Mouse (Mus musculus) heart, embryonic 13.5 days (tissue): ENCODE measurements around the gene A530032D15Rik. TPM values are rescaled to one million over a fixed set of nuclear protein-coding genes. Genes with fewer than 3 reads are reported as not detected.
"Not testable (repeated sequence)": the region's sequence is repeated elsewhere in the genome, so short reads cannot be mapped to it uniquely, and the experiment has no call there.

ENCODE experiments used
- ATAC-seq: fragments of 200-750 bp; cut with Nextera tagmentation; 2 replicates; pipeline ENCODE4 v1.8.0; 2017; ENCODE audit warnings: moderate TSS enrichment; ENCODE audit not compliant: insufficient number of reproducible peaks, low FRiP score, low TSS enrichment; ENCODE audit errors: extremely low read depth
- H3K27ac ChIP-seq: fragments of 300-500 bp; sonication (generic); replicated peaks from 2 replicates; pipeline ENCODE4 v1.5.1; 2015; ENCODE audit warnings: moderate library complexity, mild to moderate bottlenecking, inconsistent platforms
- H3K27me3 ChIP-seq: fragments of 300-500 bp; sonication (generic); replicated peaks from 2 replicates; pipeline ENCODE4 v1.6.1; 2015; ENCODE audit warnings: mild to moderate bottlenecking, inconsistent platforms
- H3K36me3 ChIP-seq: fragments of 300-500 bp; sonication (generic); 2 replicates; pipeline ENCODE4 v1.6.1; 2015; ENCODE audit warnings: mild to moderate bottlenecking, inconsistent platforms
- H3K4me1 ChIP-seq: fragments of 300-500 bp; sonication (generic); 2 replicates; pipeline ENCODE4 v1.6.1; 2015; ENCODE audit warnings: inconsistent platforms
- H3K4me2 ChIP-seq: fragments of 300-500 bp; sonication (generic); 2 replicates; pipeline ENCODE4 v1.6.1; 2015; ENCODE audit warnings: inconsistent platforms, mild to moderate bottlenecking, moderate library complexity
- H3K4me3 ChIP-seq: fragments of 300-500 bp; sonication (generic); 2 replicates; pipeline ENCODE4 v1.5.1; 2015; ENCODE audit warnings: moderate library complexity, mild to moderate bottlenecking, inconsistent platforms
- H3K9ac ChIP-seq: fragments of 300-500 bp; sonication (generic); 2 replicates; pipeline ENCODE4 v1.6.1; 2015; ENCODE audit warnings: inconsistent platforms, mild to moderate bottlenecking, moderate library complexity
- H3K9me3 ChIP-seq: fragments of 300-500 bp; sonication (generic); 2 replicates; pipeline ENCODE4 v1.6.1; 2016; ENCODE audit warnings: inconsistent platforms
- WGBS: fragments of 180-500 bp; shearing (Covaris S2); methylation state at CpG from one replicate; pipeline ENCODE4 v1.1.7; 2015; ENCODE audit warnings: mixed read lengths; 5-methylcytosine and 5-hydroxymethylcytosine counted together
- polyA plus RNA-seq: library from polyadenylated mRNA; unstranded; fragments of >200 nt; fragmentation: Nextera tagmentation; extraction: Ambion mirVana; gene quantifications from 2 replicates; pipeline ENCODE4 v1.2.1, GENCODE M21; 2015

A530032D15Rik gene
- polyA plus RNA-seq, 1 experiment from 2014 or later, result not detected

DNA sequence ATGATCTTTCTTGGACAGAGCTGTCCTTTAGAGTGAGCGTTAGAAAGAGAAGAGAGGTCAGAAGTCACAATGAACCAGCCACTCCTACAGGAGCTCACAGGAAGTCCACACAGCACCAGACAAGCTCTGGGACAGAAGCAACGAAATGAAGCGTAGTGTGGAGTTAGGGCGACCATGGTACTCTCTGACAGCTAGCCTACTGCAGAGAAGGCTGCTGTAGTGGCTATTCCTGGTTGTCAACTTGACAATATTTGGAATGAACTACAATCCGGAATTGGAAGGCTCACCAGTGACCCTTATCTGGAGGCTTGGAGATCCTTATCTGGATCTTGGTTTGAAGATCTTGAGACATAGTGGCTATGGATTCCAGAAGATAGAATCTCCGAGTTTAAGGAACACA lies 3.6 kb downstream of the A530032D15Rik start:
- WGBS, result 57% methylated on average over 5 of the region's 6 CpGs
- H3K4me1 ChIP-seq, H3K36me3 ChIP-seq, H3K27ac ChIP-seq, H3K4me2 ChIP-seq, H3K27me3 ChIP-seq, H3K4me3 ChIP-seq, ATAC-seq, H3K9me3 ChIP-seq, H3K9ac ChIP-seq: not testable (repeated sequence)

DNA sequence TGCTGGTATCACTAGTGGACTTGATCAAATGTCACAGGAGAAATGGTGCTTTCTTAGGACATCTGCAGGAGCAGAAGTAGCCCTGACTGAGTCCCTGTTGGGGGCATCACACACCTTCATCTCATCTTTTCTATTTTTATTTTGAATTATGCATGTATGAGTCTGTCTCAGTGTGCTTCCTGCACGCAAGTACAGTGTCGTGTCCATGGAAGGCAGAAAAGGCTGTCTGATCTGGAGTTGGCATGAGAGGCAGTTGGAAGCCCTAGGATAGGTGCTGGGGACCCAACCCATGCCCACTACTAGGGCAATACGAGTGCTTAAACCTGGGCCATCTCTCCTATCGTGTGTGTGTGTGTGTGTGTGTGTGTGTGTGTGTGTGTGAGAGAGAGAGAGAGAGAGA lies 4.3 kb downstream of the A530032D15Rik start:
- not testable (repeated sequence) for H3K27me3 ChIP-seq, H3K4me1 ChIP-seq, H3K27ac ChIP-seq, H3K9ac ChIP-seq, H3K4me2 ChIP-seq, H3K36me3 ChIP-seq, ATAC-seq, H3K4me3 ChIP-seq, H3K9me3 ChIP-seq
- 69% methylated on average over 4 of the region's 4 CpGs for WGBS

DNA sequence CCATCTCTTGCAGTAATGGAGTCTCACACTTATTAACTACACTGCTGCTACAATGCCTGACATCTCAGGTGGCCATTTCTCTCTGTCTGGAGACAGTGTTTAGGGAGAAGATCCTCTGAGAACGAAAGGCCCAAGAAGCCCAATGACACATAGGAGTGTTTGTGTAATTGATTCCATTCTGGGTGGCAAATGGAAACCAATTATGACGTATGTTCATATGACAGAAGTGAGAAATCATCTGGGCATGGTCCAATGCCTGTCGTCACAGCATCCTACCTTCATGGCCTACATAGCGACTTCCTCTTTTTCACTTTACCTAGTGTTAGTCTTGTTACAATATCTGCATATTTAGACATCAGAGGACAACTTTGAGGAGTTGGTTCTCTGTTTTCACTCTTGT lies 7.9 kb downstream of the A530032D15Rik start:
- not testable (repeated sequence) for H3K36me3 ChIP-seq, H3K4me1 ChIP-seq, H3K4me2 ChIP-seq, H3K27ac ChIP-seq, H3K27me3 ChIP-seq, H3K9me3 ChIP-seq, H3K9ac ChIP-seq, H3K4me3 ChIP-seq, ATAC-seq
- 77% methylated on average over 4 of the region's 4 CpGs for WGBS

DNA sequence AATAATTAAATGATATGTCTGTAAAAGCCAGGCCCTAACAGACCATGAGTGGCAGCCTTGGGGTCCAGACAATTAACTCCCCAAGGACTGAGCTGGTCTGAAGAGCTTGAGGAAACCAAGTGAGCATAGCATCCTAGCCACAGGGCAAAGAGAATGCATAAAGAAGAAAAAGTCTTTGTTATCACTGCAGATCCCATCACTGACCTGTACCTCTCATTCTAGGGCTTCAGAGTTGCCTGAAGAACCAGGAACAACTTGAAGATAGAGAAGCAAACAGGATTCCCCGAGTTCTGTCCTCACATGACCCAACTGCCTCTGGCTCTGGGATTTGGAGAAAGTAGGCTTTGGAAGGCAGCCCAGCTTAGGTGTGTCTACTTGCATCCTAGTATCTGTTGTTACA lies 9.8 kb downstream of the A530032D15Rik start, which contains the start of gene Gm10553:
Gm10553 (plus strand) TSS at position 301 of the 400 bp plus-strand sequence.
- not testable (repeated sequence) for H3K4me3 ChIP-seq, ATAC-seq, H3K9me3 ChIP-seq, H3K27ac ChIP-seq, H3K9ac ChIP-seq, H3K27me3 ChIP-seq, H3K4me1 ChIP-seq, H3K4me2 ChIP-seq, H3K36me3 ChIP-seq
- WGBS, result 57% methylated on average over 1 of the region's 1 CpGs

DNA sequence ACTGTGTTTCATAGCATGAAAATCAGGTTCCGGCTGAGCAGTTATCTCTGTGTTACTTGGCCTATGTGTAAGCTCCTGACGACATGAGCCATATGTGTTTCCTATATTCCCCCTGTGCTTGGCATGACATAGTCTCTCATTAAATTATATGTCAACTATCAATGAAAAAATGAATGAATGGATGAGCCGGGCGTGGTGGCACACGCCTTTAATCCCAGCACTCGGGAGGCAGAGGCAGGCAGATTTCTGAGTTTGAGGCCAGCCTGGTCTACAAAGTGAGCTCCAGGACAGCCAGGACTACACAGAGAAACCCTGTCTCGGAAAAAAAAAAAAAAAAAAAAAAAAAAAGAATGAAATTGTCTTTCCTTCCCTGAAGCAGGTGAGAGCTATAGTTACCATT lies 10.6 kb downstream of the A530032D15Rik start:
- not testable (repeated sequence) for H3K27ac ChIP-seq

DNA sequence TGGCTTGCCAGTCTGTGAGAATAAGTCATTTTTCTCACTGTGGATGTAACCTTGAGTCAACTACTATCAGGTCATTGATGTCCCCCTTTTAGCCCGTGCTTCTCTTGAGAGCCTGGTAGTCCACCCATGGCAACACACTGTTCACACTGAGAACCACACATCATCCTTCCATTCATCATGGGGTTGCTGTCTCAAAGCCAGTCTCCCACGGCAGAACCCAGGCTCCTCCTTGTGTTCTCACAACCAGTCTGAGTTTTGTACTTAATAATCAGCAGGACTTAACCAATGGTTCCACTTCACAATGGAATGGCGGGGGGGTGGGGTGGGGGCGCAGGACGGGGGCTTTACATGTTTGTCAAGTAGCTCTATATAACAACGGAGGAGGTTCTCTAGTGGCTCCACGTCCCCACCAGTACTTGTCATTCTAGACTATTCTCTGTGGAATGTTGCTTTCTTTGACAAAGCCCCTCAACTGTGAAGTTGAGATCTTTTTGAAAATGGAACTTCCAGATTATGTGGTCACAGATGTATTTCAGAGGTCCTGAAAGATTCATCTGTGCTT lies 16.6 kb downstream of the A530032D15Rik start:
- H3K4me2 ChIP-seq, H3K4me1 ChIP-seq, ATAC-seq, H3K36me3 ChIP-seq, H3K9ac ChIP-seq, H3K9me3 ChIP-seq, H3K27me3 ChIP-seq, H3K27ac ChIP-seq, H3K4me3 ChIP-seq: not testable (repeated sequence)
- 71% methylated on average over 6 of the region's 7 CpGs for WGBS

More for the DNA sequence above, 10.6 kb downstream of the A530032D15Rik start:
- not testable (repeated sequence) for H3K4me2 ChIP-seq, H3K36me3 ChIP-seq, H3K4me1 ChIP-seq, ATAC-seq, H3K27me3 ChIP-seq, H3K4me3 ChIP-seq, H3K9me3 ChIP-seq, H3K9ac ChIP-seq
- 62% methylated on average over 7 of the region's 7 CpGs for WGBS

DNA sequence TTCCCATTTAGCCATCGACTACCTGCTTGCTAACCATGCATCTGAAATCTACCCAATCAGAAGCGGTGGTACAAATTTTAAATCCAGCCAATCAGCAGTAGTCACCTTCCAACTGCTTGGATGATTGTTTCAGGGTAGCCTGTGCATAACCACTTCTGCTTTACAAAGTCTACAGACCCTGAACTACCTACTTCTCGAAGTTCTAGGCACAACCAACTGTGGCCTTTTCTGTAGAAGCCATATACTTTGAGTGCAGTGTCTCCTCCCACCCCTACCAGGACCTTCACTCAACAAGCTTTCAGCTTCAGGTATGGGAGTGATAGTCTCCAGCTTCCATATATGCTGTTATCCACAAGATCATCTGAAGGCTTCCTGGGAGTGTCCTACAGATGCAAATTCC lies 17.5 kb downstream of the A530032D15Rik start:
- not testable (repeated sequence) for H3K9me3 ChIP-seq, H3K9ac ChIP-seq, H3K4me1 ChIP-seq, H3K27ac ChIP-seq, H3K27me3 ChIP-seq, ATAC-seq, H3K4me3 ChIP-seq, H3K36me3 ChIP-seq, H3K4me2 ChIP-seq
- 41% methylated on average over 1 of the region's 3 CpGs for WGBS

DNA sequence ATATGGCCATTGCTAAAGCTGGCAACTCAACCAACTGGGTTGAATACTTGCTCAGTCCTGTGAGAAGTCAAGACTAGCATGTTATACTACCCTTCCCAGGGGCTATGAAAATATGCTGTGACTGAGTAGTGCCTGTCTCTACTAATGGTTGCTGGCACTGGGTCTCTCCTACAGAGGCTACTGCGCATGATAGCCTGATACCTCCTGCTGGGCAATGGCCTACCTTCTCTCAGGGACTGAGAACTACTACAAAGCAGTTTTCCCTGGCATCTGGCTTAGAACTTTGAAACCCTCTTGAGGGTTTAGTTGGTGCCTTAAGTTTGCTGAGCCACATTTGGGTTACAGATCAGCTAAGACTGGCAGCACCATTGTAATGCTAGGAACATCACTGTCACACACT lies 23.4 kb downstream of the A530032D15Rik start:
- not testable (repeated sequence) for H3K36me3 ChIP-seq, H3K27ac ChIP-seq, H3K4me3 ChIP-seq, H3K4me1 ChIP-seq, H3K4me2 ChIP-seq, H3K9me3 ChIP-seq, ATAC-seq, H3K27me3 ChIP-seq, H3K9ac ChIP-seq
- WGBS, result 53% methylated on average over 1 of the region's 1 CpGs

DNA sequence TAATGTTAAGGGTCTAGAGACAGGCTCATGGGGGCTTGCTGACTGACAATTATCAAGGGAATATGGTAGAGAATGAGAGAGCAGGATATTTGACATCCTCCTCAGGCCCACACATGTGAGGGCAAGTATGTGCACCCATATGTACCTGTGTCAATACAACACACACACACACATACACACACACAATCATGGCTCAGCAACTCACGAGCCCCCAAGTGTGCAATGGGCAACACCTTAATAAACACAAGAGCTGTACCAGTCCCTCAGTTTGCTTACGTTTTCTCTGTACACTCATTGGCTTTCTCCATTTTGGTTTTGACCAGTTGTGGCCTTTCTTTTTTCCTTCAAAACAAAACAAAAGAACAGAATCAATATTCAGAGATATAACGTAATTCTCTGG lies 24.9 kb downstream of the A530032D15Rik start:
- H3K9me3 ChIP-seq, H3K4me3 ChIP-seq, ATAC-seq, H3K36me3 ChIP-seq, H3K27ac ChIP-seq, H3K9ac ChIP-seq, H3K4me1 ChIP-seq, H3K4me2 ChIP-seq, H3K27me3 ChIP-seq: not testable (repeated sequence)
- 50% methylated on average over 3 of the region's 3 CpGs for WGBS

DNA sequence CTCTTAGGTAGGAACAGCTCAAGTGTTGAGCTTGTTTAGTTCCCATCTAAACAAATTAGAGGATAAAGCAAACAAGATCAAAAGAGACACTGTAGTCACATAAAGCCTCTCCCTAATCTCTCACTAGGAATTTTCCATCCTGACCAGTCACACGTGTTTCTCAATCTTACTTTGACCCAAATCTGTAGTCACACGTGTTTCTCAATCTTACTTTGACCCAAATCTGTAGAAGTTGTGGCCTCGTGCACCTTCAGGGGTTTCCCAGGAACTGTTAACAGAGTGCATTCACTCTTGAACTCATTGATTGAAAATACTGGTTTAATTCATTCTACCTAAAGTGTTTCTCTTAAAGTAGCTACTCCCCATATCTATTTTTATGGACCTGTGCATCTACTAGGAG lies 36.6 kb downstream of the A530032D15Rik start:
- not testable (repeated sequence) for H3K36me3 ChIP-seq

DNA sequence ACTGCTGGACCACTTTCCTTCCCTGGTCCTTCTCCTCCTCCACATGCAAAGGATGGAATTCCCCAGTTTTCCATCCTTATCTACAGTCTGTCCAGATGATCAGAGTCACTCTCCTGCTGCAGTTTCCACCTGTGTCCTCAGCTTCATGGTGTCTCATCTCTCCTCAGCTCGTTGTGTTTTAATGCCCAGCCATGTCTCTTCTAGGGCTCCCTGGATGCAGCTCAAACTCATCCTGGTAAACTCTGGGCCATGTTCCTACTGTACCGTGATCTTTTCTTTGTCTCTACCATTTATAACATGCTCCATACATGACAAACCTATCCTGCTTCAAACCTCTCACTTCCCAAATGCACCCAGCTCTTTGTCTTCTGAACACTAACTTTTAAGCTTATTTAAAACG lies 38.0 kb downstream of the A530032D15Rik start:
- WGBS, result 45% methylated on average over 3 of the region's 3 CpGs
- H3K9me3 ChIP-seq, H3K9ac ChIP-seq, ATAC-seq, H3K4me1 ChIP-seq, H3K27ac ChIP-seq, H3K4me2 ChIP-seq, H3K27me3 ChIP-seq, H3K36me3 ChIP-seq, H3K4me3 ChIP-seq: not testable (repeated sequence)

More for the DNA sequence above, 36.6 kb downstream of the A530032D15Rik start:
- not testable (repeated sequence) for ATAC-seq, H3K4me1 ChIP-seq, H3K9ac ChIP-seq, H3K27ac ChIP-seq, H3K4me2 ChIP-seq, H3K9me3 ChIP-seq, H3K4me3 ChIP-seq, H3K27me3 ChIP-seq
- WGBS, result 44% methylated on average over 3 of the region's 3 CpGs

DNA sequence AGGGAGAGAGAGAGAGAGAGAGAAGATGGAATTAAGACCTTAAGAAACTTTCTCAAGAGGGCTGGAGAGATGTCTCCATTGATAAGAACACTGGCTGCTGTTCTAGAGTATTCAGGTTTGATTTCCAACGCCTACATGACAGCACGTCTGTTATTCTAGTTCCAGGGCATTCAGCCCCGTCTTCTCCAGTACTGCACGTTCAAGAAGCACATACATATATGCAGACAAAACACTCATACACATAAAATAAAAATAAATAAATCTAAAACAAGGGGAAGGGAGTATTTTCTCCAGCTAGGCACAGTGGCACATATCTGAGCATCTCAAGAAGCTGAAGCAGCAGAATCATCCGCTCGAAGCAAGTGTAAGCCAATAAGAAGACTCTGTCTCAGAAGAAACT lies 73.9 kb downstream of the A530032D15Rik start:
- not testable (repeated sequence) for H3K9ac ChIP-seq, H3K4me1 ChIP-seq, H3K27me3 ChIP-seq, H3K27ac ChIP-seq, H3K36me3 ChIP-seq, H3K9me3 ChIP-seq, H3K4me3 ChIP-seq, ATAC-seq, H3K4me2 ChIP-seq
- WGBS, result 67% methylated on average over 6 of the region's 6 CpGs
